Mouse (Mus musculus): ENCODE measurements at regions not wholly inside any gene's neighbourhood (a gene's known extent, or its start where the extent isn't known, plus 50 kb on each side); places are given as distances from the start of the nearest gene placed in this dataset.

DNA sequence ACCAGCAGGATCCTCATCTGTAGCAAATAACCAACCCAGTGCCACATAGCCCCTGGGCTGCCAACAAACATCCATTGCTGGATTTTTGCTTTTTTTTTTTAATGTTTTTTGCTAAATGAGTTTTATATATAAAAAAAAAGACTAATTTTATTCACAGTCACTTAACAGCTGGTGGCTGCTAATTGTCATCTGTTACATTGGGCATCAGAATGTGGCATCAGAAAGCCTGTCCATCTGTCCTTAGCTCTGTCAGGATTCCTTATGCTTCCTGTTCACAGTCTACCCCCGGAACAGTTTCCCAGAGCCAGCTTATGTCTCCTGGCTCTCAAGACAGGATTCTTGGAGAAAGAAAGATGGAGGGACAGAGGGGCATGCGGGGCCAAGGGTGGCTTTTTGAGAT is 132.1 kb downstream of the Gm19935 start:
- TF ChIP-seq POLR2A (IDR thresholded peaks at IDR 0.05; ENCODE audit: extremely low read depth, insufficient read depth, low read length) (no peak), CTCF (IDR thresholded peaks at IDR 0.05; ENCODE audit: low read depth, low read length) (no peak)
